Mouse (Mus musculus) small intestine, adult 2 months (tissue): ENCODE results near the gene Irf2. TPM values are rescaled to one million over a fixed set of nuclear protein-coding genes. Genes with fewer than 3 reads are reported as not detected.

ENCODE experiments used
- H3K27ac ChIP-seq: fragments of 200-500 bp; 2 replicates; pipeline ENCODE4 v1.5.1; 2012; ENCODE audit warnings: low read depth, low read length, control low read depth, inconsistent platforms; ENCODE audit not compliant: insufficient read depth
- H3K27me3 ChIP-seq: fragments of 200-500 bp; 2 replicates; pipeline ENCODE4 v1.6.1; 2012; ENCODE audit warnings: mild to moderate bottlenecking, moderate library complexity, low read length, inconsistent platforms; ENCODE audit not compliant: control insufficient read depth, insufficient read depth
- H3K36me3 ChIP-seq: fragments of 200-500 bp; 2 replicates; pipeline ENCODE4 v1.6.1; 2012; ENCODE audit warnings: mild to moderate bottlenecking, low read length, control low read depth, inconsistent platforms; ENCODE audit not compliant: control insufficient read depth, insufficient read depth
- H3K4me1 ChIP-seq: fragments of 200-500 bp; 2 replicates; pipeline ENCODE4 v1.6.1; 2012; ENCODE audit warnings: low read length, inconsistent platforms, mixed read lengths; ENCODE audit not compliant: control insufficient read depth, insufficient read depth, insufficient read length
- H3K4me3 ChIP-seq: fragments of 200-500 bp; 2 replicates; pipeline ENCODE4 v1.5.1; 2012; ENCODE audit warnings: low read depth, mild to moderate bottlenecking, control low read depth, inconsistent platforms, low read length, moderate library complexity
- CTCF ChIP-seq: fragments of 200-500 bp; IDR thresholded peaks from 2 replicates; pipeline ENCODE4 v1.5.1; 2012; ENCODE audit warnings: low read depth, mild to moderate bottlenecking, control low read depth, inconsistent platforms, low read length, moderate library complexity, mixed read lengths; ENCODE audit not compliant: insufficient replicate concordance, insufficient read length; ENCODE audit errors: extremely low read depth
- POLR2A ChIP-seq: fragments of 200-500 bp; IDR thresholded peaks from 2 replicates; pipeline ENCODE4 v1.6.1; 2012; ENCODE audit warnings: low read depth, mild to moderate bottlenecking, control low read depth, inconsistent platforms, low read length, moderate library complexity
- WGBS: fragments of 180-500 bp; shearing (Covaris S2); methylation state at CpG from one replicate; pipeline ENCODE4 v1.1.7; 2018; 5-methylcytosine and 5-hydroxymethylcytosine counted together
- polyA plus RNA-seq: library from polyadenylated mRNA; depleted of rRNA; stranded (reverse); fragments of >200 nt; gene quantifications from 2 replicates; pipeline ENCODE4 v1.2.3, GENCODE M21; 2012

Irf2 gene
- polyA plus RNA-seq, 1 experiment, result 29.6 TPM

GRCm38 (mm10) chr8:46698162-46698561 is 41.4 kb upstream of the Irf2 start:
- no peak overlapping the region for H3K4me3 ChIP-seq
- TF ChIP-seq CTCF, result no peak
- TF ChIP-seq POLR2A, result no peak
- no peak overlapping the region for H3K27ac ChIP-seq
- no peaks in the 10 kb centered on the region for H3K36me3 ChIP-seq
- WGBS, result 90% methylated on average over 5 of the region's 5 CpGs
- no peaks in the 10 kb centered on the region for H3K27me3 ChIP-seq
- peaks cover 4% of the 10 kb centered on the region; the same call in 1 of the 2 replicates for H3K4me1 ChIP-seq

GRCm38 (mm10) chr8:46705145-46705544 is 34.4 kb upstream of the Irf2 start:
- no peak for TF ChIP-seq CTCF
- no peak for TF ChIP-seq POLR2A
- H3K4me3 ChIP-seq, result no peak overlapping the region
- no peaks in the 10 kb centered on the region for H3K36me3 ChIP-seq
- H3K27me3 ChIP-seq, result no peaks in the 10 kb centered on the region
- WGBS, result 73% methylated on average over 2 of the region's 2 CpGs
- no peaks in the 10 kb centered on the region for H3K4me1 ChIP-seq
- H3K27ac ChIP-seq, result no peak overlapping the region

GRCm38 (mm10) chr8:46706730-46707129 is 32.8 kb upstream of the Irf2 start:
- TF ChIP-seq CTCF (no peak), POLR2A (no peak)
- Histone ChIP-seq H3K36me3 (no peaks in the 10 kb centered on the region), H3K27ac (no peak overlapping the region), H3K4me1 (no peaks in the 10 kb centered on the region), H3K27me3 (no peaks in the 10 kb centered on the region), H3K4me3 (no peak overlapping the region)
- WGBS, result 75% methylated on average over 5 of the region's 5 CpGs

- H3K4me1 ChIP-seq, result peaks cover 4% of the 10 kb centered on the region; the same call in 1 of the 2 replicates
- H3K36me3 ChIP-seq, result no peaks in the 10 kb centered on the region
- no peak for TF ChIP-seq CTCF
- no peak for TF ChIP-seq POLR2A
- no peak overlapping the region for H3K4me3 ChIP-seq
- H3K27me3 ChIP-seq, result no peaks in the 10 kb centered on the region
- 91% methylated on average over 4 of the region's 4 CpGs for WGBS
- no peak overlapping the region for H3K27ac ChIP-seq
Observed at GRCm38 (mm10) chr8:46709302-46709701, 30.2 kb upstream of the Irf2 start.

- 89% methylated on average over 8 of the region's 8 CpGs for WGBS
- no peak overlapping the region for H3K4me3 ChIP-seq
- no peak overlapping the region; the same call in 1 of the 2 replicates for H3K27ac ChIP-seq
- no peaks in the 10 kb centered on the region for H3K36me3 ChIP-seq
- TF ChIP-seq CTCF (no peak), POLR2A (no peak)
- peaks cover 4% of the 10 kb centered on the region; the same call in 1 of the 2 replicates for H3K4me1 ChIP-seq
- no peaks in the 10 kb centered on the region for H3K27me3 ChIP-seq
Observed at GRCm38 (mm10) chr8:46710289-46710688, 29.2 kb upstream of the Irf2 start.

GRCm38 (mm10) chr8:46711496-46711895 is 28.0 kb upstream of the Irf2 start:
- no peak overlapping the region for H3K27ac ChIP-seq
- peaks cover 4% of the 10 kb centered on the region; the same call in 1 of the 2 replicates for H3K4me1 ChIP-seq
- H3K27me3 ChIP-seq, result no peaks in the 10 kb centered on the region
- no peak overlapping the region for H3K4me3 ChIP-seq
- TF ChIP-seq POLR2A (no peak), CTCF (no peak)
- whole genome bisulfite sequencing, result 77% methylated on average over 2 of the region's 2 CpGs
- no peaks in the 10 kb centered on the region for H3K36me3 ChIP-seq

- no peak for TF ChIP-seq POLR2A
- no peak for TF ChIP-seq CTCF
- WGBS, result 72% methylated on average over 11 of the region's 11 CpGs
Observed at GRCm38 (mm10) chr8:46713178-46713577, 26.4 kb upstream of the Irf2 start.

GRCm38 (mm10) chr8:46713844-46714243 is 25.7 kb upstream of the Irf2 start:
- Histone ChIP-seq H3K4me1 (peaks cover 4% of the 10 kb centered on the region; the same call in 1 of the 2 replicates), H3K27ac (peak overlapping the region; percentile 46; the same call in 1 of the 2 replicates), H3K4me3 (no peak overlapping the region), H3K36me3 (no peaks in the 10 kb centered on the region), H3K27me3 (no peaks in the 10 kb centered on the region)
- 9% methylated on average over 6 of the region's 6 CpGs for WGBS
- TF ChIP-seq POLR2A, result no peak
- no peak for TF ChIP-seq CTCF

More at GRCm38 (mm10) chr8:46713178-46713577, 26.4 kb upstream of the Irf2 start:
- no peaks in the 10 kb centered on the region for H3K36me3 ChIP-seq
- no peak overlapping the region for H3K4me3 ChIP-seq
- H3K4me1 ChIP-seq, result peaks cover 4% of the 10 kb centered on the region; the same call in 1 of the 2 replicates
- H3K27me3 ChIP-seq, result no peaks in the 10 kb centered on the region
- H3K27ac ChIP-seq, result no peak overlapping the region
